Comparison of ENCODE assay signal across 7 mouse cellular contexts in genomic region chr6:92091767-92092489, GRCm38 (mm10). TPM values are rescaled to one million over a fixed set of nuclear protein-coding genes. Genes with fewer than 3 reads are reported as not detected.
DNase-seq lines count a peak whose midpoint lies in the region; ATAC-seq lines count a peak whose summit lies in the region.

No protein-coding gene starts in this region.

- peak; percentile 99 for DNase-seq in adrenal gland, adult 8-10 months
- peak; percentile 100 for DNase-seq in embryo, embryonic 9.5 days (ENCODE audit: extremely low spot score)
- peak; percentile 100 for DNase-seq in gastrocnemius, postnatal 4 days (ENCODE audit: low spot score in 2 of 2)
- peak; percentile 100 for DNase-seq in left cerebral cortex, postnatal 36 days (ENCODE audit: low spot score in 2 of 2)
- peak; percentile 100 for DNase-seq in midbrain, embryonic 11.5 days (ENCODE audit: low spot score, missing footprints)
- peak; percentile 99 for DNase-seq in skeletal muscle tissue, adult 2 months (ENCODE audit: low read depth, low spot score)

- peaks cover 20% of the 10 kb centered on the region for H3K4me1 ChIP-seq in intestine, embryonic 16.5 days (ENCODE audit: control insufficient read depth, insufficient read depth, low read length)
- H3K4me1 ChIP-seq in midbrain, embryonic 11.5 days (ENCODE audit: control insufficient read depth, insufficient read depth, low read length), result peaks cover 19% of the 10 kb centered on the region

- under 1% methylated on average over 45 of the region's 81 CpGs for WGBS in intestine, embryonic 16.5 days
- under 1% methylated on average over 53 of the region's 81 CpGs for WGBS in midbrain, embryonic 11.5 days

- H3K27ac ChIP-seq in intestine, embryonic 16.5 days (ENCODE audit: low read length), result peak overlapping the region; percentile 100
- peak overlapping the region; percentile 99 for H3K27ac ChIP-seq in midbrain, embryonic 11.5 days (ENCODE audit: low read depth, low read length)

- peak overlapping the region; percentile 81 for H3K4me2 ChIP-seq in intestine, embryonic 16.5 days (ENCODE audit: low read depth, low read length)
- H3K4me2 ChIP-seq in midbrain, embryonic 11.5 days, result peak overlapping the region; percentile 74

- no peaks in the 10 kb centered on the region for H3K9me3 ChIP-seq in intestine, embryonic 16.5 days (ENCODE audit: control insufficient read depth, low read length)
- no peaks in the 10 kb centered on the region for H3K9me3 ChIP-seq in midbrain, embryonic 11.5 days (ENCODE audit: control insufficient read depth, low read length)

- H3K36me3 ChIP-seq in intestine, embryonic 16.5 days (ENCODE audit: control insufficient read depth, insufficient read depth, low read length), result no peaks in the 10 kb centered on the region
- no peaks in the 10 kb centered on the region for H3K36me3 ChIP-seq in midbrain, embryonic 11.5 days (ENCODE audit: control insufficient read depth, insufficient read depth, low read length)

- peak overlapping the region; percentile 99 for H3K9ac ChIP-seq in intestine, embryonic 16.5 days (ENCODE audit: low read depth, low read length)
- peak overlapping the region; percentile 98 for H3K9ac ChIP-seq in midbrain, embryonic 11.5 days (ENCODE audit: low read length)

- intact Hi-C loops in left cerebral cortex, postnatal 36 days (cut with DNase I), result loop anchor here (2.0 to 10.0 kb wide), 2 partner anchors 73 to 91 kb away; no protein-coding TSS in a partner anchor

- H3K4me3 ChIP-seq in intestine, embryonic 16.5 days (ENCODE audit: low read length), result peak overlapping the region; percentile 98
- peak overlapping the region; percentile 99 for H3K4me3 ChIP-seq in midbrain, embryonic 11.5 days (ENCODE audit: low read depth, low read length)

- peak; percentile 98 for ATAC-seq in intestine, embryonic 16.5 days
- ATAC-seq in midbrain, embryonic 11.5 days (ENCODE audit: low FRiP score), result peak; percentile 99

- no peaks in the 10 kb centered on the region for H3K27me3 ChIP-seq in intestine, embryonic 16.5 days (replicated peaks; ENCODE audit: control insufficient read depth, insufficient read depth, low read length)
- no peaks in the 10 kb centered on the region for H3K27me3 ChIP-seq in midbrain, embryonic 11.5 days (ENCODE audit: control insufficient read depth, insufficient read depth, low read length)

RNA-seq across cellular contexts. Expression of gene Nr2c2, which starts 0.7 kb away (rescaled TPM):
- 10 to 100 TPM; 41.2 to 57.1 (median 45.4) TPM for total RNA-seq in adrenal gland, adult 8-10 months (2022)
- 10 to 100 TPM; 38.0 to 41.3 TPM for total RNA-seq in gastrocnemius, postnatal 4 days (2021)
- polyA plus RNA-seq in intestine, embryonic 16.5 days (2015; fragmentation: Nextera tagmentation; extraction: Ambion mirVana), result 9.2 and 9.4 TPM in 2 replicates
- 10 to 100 TPM; 97.1 to 97.8 TPM for total RNA-seq in left cerebral cortex, postnatal 36 days (2021)
- polyA plus RNA-seq in midbrain, embryonic 11.5 days (2014; fragmentation: Nextera tagmentation; extraction: Ambion mirVana), result 20.0 and 20.4 TPM in 2 replicates

Comparison
In these comparisons a context has a peak if more than half of its experiments do, and no peak if none do; other contexts are left out.
1. Peak in every context shown above with its lines: DNase-seq, ATAC-seq, H3K4me3 ChIP-seq and H3K27ac ChIP-seq.